Mouse (Mus musculus): Measurements from ENCODE around the gene Pim3.

Gene Pim3

GRCm38 (mm10) chr15:88857361-88857760, 4.6 kb upstream of the Pim3 start:
- no peak for DNase-seq (ENCODE audit: extremely low read depth, low read depth, low spot score)

- DNase-seq (ENCODE audit: extremely low read depth, low read depth, low spot score): peak; percentile 81
Measured at GRCm38 (mm10) chr15:88858141-88858541, 3.8 kb upstream of the Pim3 start.

DNA sequence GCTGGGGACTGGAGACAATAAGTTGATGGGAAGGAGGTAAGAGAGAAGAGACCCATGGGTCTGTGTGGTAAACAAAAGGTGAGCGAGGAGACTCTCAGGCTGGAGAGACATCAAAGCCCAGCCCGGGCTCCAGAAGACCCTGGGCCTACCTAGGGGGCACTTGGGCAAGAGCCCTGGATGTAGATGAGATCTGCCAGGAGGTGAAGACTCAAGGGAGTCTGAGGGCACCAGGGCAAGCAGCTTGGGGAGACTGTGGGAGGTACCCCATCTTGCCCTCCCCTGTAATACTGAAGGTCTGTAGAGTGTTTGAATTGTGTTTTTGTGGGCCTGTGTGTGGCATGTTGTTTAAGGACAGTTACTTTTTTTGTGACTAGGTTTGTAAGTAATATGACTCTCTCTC, 3.3 kb upstream of the Pim3 start:
- no peak for DNase-seq (ENCODE audit: extremely low read depth, low read depth, low spot score)

DNA sequence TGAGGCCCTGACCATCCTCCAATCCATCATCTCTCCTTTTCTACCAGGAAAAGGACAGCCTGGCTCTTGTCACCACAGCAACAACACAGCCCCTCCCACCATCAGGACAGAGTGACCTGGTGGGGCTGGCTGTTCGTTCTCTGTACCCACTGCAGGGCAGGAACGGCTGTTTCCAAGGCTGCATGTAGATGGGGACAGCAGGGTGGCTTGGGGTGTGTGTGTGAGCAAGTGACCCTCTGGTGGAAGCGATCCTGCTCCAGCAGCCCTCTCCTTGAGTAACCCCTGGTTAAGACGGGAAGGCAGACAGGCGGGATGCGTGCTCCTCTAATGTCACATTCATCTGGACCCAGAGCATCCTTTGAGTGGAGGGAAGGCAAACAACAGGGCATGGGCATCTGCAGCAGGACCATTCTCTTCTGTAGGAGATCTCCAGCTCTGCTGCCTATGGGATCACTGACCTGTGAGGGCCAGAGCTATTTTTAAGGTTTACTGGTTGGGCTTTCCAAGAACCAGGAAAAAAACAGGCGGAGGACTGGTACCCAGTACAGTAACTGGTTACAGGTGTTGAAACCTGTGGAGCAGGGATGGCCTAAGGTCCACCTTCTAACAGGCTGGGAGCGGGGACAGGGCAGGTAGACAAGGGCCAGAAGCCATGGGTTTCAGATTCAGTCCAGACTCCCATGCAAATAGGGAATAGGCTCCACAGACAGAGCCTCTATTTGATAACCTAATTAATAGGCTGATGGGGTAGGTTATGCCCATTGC, 2.6 kb upstream of the Pim3 start:
- DNase-seq (ENCODE audit: extremely low read depth, low read depth, low spot score): no peak

- DNase-seq (ENCODE audit: extremely low read depth, low read depth, low spot score): no peak
Measured at GRCm38 (mm10) chr15:88860781-88861180, 1.2 kb upstream of the Pim3 start.

- DNase-seq (ENCODE audit: extremely low read depth, low read depth, low spot score): no peak
Measured at GRCm38 (mm10) chr15:88862881-88863694, 1.1 kb downstream of the Pim3 start.

GRCm38 (mm10) chr15:88863695-88864231, 1.8 kb downstream of the Pim3 start:
- DNase-seq (ENCODE audit: extremely low read depth, low read depth, low spot score): peak; percentile 87

DNA sequence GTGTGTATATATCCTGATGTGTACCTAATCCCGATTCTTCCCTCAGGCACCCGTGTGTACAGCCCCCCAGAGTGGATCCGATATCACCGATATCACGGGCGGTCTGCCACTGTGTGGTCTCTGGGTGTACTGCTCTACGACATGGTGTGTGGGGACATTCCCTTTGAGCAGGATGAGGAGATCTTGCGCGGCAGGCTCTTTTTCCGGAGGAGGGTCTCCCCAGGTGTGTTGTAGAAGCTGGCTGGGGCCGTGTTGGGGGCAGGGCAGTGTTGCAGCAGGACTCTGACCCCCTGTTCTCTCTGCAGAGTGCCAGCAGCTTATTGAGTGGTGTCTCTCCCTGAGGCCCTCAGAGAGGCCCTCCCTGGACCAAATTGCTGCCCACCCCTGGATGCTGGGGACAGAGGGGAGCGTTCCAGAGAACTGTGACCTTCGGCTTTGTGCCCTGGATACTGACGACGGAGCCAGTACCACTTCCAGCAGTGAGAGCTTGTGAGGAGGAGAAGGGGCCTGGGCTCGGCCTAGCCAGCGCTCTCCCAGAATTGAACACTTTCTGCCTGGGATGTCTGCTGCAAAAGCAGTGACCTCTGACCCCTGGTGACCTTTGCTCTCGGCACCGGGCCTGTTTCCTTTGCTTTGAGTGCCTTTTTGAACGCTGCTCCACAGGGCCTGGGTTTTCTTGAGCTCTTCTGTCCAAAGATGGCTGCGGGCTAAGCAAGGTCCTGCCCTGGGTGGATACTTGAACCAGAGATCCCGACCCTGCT, 2.5 kb downstream of the Pim3 start:
- no peak for DNase-seq (ENCODE audit: extremely low read depth, low read depth, low spot score)

DNA sequence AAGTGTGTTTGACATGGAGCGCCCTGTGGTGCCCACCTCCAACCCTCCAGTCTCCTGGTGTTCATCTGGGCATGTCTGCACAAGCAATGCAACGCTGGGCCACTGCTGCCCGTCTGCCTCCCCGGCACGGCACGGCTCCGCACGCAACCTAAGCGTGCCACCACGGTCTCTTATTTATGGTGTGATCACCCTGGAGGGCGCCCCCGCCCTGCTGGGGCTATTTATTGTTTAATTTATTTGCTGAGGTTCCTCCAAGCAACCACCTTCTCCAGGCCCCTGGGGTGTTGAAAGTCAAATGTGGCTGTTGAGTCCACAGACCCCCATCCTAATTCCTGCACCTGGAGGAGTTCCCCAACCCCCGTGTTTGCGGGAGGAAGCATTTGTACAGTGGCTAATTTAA, 3.1 kb downstream of the Pim3 start:
- no peak for DNase-seq (ENCODE audit: extremely low read depth, low read depth, low spot score)

GRCm38 (mm10) chr15:88865888-88866695, 4.1 kb downstream of the Pim3 start:
- DNase-seq (ENCODE audit: extremely low read depth, low read depth, low spot score): no peak

- DNase-seq (ENCODE audit: extremely low read depth, low read depth, low spot score): no peak
Measured at GRCm38 (mm10) chr15:88866934-88867356, 5.0 kb downstream of the Pim3 start.

DNA sequence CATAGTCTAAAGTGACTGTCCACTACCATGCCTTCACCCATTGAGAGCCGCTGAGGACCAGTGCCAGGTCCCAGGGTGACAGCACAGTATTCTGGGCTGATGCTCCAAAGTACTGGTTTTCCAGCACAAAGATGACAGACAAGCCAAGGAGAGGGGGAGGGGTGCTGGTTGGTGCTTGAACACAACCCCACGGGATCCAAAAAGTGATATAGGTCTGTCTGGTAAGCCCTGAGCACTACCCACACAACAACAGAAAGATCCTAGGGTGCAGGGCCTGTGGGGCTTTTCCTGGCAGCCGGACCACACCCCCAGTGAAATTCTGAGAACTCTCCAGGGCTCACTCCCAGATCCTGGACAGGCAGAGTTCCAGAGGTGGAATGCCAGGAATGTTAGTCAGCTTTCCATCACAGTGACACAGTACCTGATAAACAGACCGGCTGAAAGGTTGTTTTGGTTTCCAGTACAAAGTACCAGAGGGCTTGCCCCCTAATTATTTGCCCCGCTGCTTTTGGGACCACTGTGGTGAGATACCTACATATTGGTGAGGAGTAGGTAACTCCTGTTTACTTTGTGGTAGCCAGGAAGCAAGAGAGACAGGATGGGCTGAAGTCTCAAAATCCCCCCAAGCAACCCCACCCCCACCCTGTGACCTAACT, 5.5 kb downstream of the Pim3 start:
- no peak for DNase-seq (ENCODE audit: extremely low read depth, low read depth, low spot score)

DNA sequence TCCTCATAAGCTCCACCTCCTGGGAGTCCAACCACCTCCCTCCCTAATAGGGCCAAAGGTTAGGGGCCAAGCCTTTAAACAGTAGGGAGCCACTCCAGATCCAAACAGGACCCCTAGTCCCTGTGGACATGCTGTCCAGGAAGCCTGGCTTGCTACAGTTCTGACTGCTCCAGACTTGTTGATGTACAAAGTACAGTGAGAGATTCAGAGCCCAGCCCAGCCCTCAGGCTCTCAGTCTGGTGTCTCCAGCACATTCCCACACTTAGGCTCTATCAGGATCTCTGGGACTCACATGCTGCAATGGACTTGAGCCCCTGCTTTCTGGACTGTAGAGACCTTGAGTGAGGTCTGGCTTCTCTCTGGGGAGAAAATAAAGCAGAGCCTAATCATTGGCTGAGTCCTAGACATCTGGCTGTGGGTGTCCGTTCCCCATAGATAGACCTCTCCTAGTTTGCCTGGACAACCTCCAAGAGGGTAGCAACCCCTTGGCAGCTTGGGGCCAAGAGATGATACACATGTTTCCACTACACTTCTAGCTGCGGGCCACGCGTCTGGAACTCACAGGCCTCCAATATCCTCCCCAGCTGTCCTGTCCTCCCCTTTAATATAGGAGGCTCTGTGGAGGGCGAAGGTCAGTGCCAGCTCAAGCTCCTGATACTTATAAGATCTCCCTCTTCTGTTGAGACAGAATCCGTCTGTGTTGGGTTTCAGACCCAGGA, 6.2 kb downstream of the Pim3 start:
- no peak for DNase-seq (ENCODE audit: extremely low read depth, low read depth, low spot score)

- DNase-seq (ENCODE audit: extremely low read depth, low read depth, low spot score): no peak
Measured at GRCm38 (mm10) chr15:88870418-88871185, 8.6 kb downstream of the Pim3 start.

DNA sequence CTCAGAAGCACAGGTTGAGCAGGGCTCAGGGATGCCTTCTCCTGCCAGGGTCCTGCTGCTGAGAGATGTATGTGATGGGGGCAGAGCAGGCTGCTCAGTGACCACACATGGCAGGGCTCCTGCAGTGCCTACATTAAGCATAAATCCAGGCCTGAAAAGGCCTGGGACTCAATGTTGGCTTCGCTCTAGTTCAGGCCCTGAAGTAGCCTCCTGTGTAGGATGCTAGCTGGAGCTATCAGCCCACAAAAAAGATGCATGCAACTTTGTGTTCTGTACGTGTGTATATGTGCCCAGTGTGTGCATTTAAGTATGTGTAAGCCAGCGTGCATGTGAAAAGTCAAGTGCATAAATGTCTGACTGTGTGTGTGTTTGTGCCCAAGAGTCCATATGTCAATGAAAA, 12.1 kb downstream of the Pim3 start:
- DNase-seq (ENCODE audit: extremely low read depth, low read depth, low spot score): no peak

DNA sequence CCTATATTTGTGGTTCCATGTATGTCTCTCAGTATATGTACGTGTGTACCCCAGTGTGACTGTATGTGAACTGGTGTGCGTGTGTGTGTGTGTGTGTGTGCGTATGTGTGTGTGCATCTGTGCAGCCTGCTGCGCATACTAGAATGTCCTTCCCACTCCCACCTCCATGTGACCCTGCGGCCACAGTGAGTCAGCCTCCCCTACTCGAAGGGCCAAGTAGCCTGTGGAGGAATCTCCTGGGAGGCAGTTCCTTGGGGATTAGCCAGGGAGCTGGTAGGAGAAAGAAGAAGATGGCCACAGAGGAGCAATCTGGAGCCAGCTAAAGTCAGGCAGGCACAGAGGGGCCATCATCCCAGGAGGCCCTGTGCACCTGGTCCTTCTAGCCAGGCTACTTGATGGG, 12.5 kb downstream of the Pim3 start:
- no peak for DNase-seq (ENCODE audit: extremely low read depth, low read depth, low spot score)

DNA sequence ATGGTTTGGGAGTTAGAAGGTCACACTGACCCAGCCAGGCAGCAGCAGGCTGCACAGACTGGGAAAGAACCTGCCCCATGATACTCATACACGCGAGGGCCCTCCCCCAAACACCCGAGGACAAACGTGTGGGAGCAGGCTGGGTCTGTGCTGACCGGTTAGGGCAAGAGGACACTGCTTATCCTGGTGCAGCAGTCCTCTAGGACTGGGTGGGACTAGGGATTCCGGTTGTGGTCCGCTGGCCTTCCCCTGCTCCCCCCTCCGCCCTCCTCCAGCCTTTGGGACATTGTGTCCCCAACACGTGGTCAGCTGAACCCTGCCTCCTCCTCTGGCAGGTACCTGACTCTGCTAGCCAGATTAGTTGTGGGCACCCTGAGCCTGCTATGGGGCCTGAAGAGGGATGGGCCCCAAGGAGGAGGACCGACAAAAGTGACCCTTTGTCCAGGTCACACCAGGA, 13.7 kb downstream of the Pim3 start:
- DNase-seq (ENCODE audit: extremely low read depth, low read depth, low spot score): no peak

Measured in fat pad, adult 2 months (tissue).